Mouse (Mus musculus): ENCODE results near the gene 4933427D14Rik. TPM values are rescaled to one million over a fixed set of nuclear protein-coding genes. Genes with fewer than 3 reads are reported as not detected.

Gene 4933427D14Rik
- polyA plus RNA-seq, 1 experiment = 12.6 TPM

- H3K4me1 ChIP-seq (replicated peaks; ENCODE audit: control insufficient read depth, insufficient read depth, low read length) = no peaks in the 10 kb centered on the region
- H3K27me3 ChIP-seq (ENCODE audit: control insufficient read depth, insufficient read depth, low read length) = peaks cover 4% of the 10 kb centered on the region; the same call in 1 of the 2 replicates
- no peak overlapping the region for H3K27ac ChIP-seq (ENCODE audit: control insufficient read depth, insufficient read depth, low read length)
- no peak for DNase-seq
- no peaks in the 10 kb centered on the region for H3K36me3 ChIP-seq (ENCODE audit: control insufficient read depth, insufficient read depth, low read length)
- no peak for TF ChIP-seq POLR2A (IDR thresholded peaks at IDR 0.05; ENCODE audit: control insufficient read depth, extremely low read depth, insufficient read depth, low read length, poor library complexity)
- no peak for TF ChIP-seq CTCF (IDR thresholded peaks at IDR 0.05; ENCODE audit: borderline replicate concordance, control insufficient read depth, extremely low read depth, insufficient read depth, low read length, poor library complexity)
- 80% methylated on average over 3 of the region's 3 CpGs for WGBS
- no peak overlapping the region for H3K4me3 ChIP-seq (ENCODE audit: control insufficient read depth, insufficient read depth, low read length)
Measured at GRCm38 (mm10) chr11:72130905-72131304, 76.4 kb downstream of the 4933427D14Rik start.

GRCm38 (mm10) chr11:72130472-72130871 is 76.8 kb downstream of the 4933427D14Rik start:
- H3K36me3 ChIP-seq (ENCODE audit: control insufficient read depth, insufficient read depth, low read length) = no peaks in the 10 kb centered on the region
- 59% methylated on average over 3 of the region's 3 CpGs for WGBS
- H3K4me1 ChIP-seq (replicated peaks; ENCODE audit: control insufficient read depth, insufficient read depth, low read length) = no peaks in the 10 kb centered on the region
- no peak overlapping the region for H3K27ac ChIP-seq (ENCODE audit: control insufficient read depth, insufficient read depth, low read length)
- no peak for TF ChIP-seq POLR2A (IDR thresholded peaks at IDR 0.05; ENCODE audit: control insufficient read depth, extremely low read depth, insufficient read depth, low read length, poor library complexity)
- no peak for TF ChIP-seq CTCF (IDR thresholded peaks at IDR 0.05; ENCODE audit: borderline replicate concordance, control insufficient read depth, extremely low read depth, insufficient read depth, low read length, poor library complexity)
- H3K4me3 ChIP-seq (ENCODE audit: control insufficient read depth, insufficient read depth, low read length) = no peak overlapping the region
- DNase-seq = no peak
- peaks cover 4% of the 10 kb centered on the region; the same call in 1 of the 2 replicates for H3K27me3 ChIP-seq (ENCODE audit: control insufficient read depth, insufficient read depth, low read length)

GRCm38 (mm10) chr11:72130021-72130420 is 77.2 kb downstream of the 4933427D14Rik start:
- no peak for TF ChIP-seq CTCF (IDR thresholded peaks at IDR 0.05; ENCODE audit: borderline replicate concordance, control insufficient read depth, extremely low read depth, insufficient read depth, low read length, poor library complexity)
- TF ChIP-seq POLR2A (IDR thresholded peaks at IDR 0.05; ENCODE audit: control insufficient read depth, extremely low read depth, insufficient read depth, low read length, poor library complexity) = no peak
- DNase-seq = no peak
- Histone ChIP-seq H3K36me3 (ENCODE audit: control insufficient read depth, insufficient read depth, low read length) (no peaks in the 10 kb centered on the region), H3K4me1 (replicated peaks; ENCODE audit: control insufficient read depth, insufficient read depth, low read length) (no peaks in the 10 kb centered on the region), H3K27me3 (ENCODE audit: control insufficient read depth, insufficient read depth, low read length) (peaks cover 2% of the 10 kb centered on the region; the same call in 1 of the 2 replicates), H3K27ac (ENCODE audit: control insufficient read depth, insufficient read depth, low read length) (no peak overlapping the region), H3K4me3 (ENCODE audit: control insufficient read depth, insufficient read depth, low read length) (no peak overlapping the region)
- 27% methylated on average over 11 of the region's 11 CpGs for WGBS

- Histone ChIP-seq H3K27me3 (ENCODE audit: control insufficient read depth, insufficient read depth, low read length) (no peaks in the 10 kb centered on the region; the same call in 1 of the 2 replicates), H3K4me1 (replicated peaks; ENCODE audit: control insufficient read depth, insufficient read depth, low read length) (no peaks in the 10 kb centered on the region), H3K4me3 (ENCODE audit: control insufficient read depth, insufficient read depth, low read length) (no peak overlapping the region), H3K27ac (ENCODE audit: control insufficient read depth, insufficient read depth, low read length) (no peak overlapping the region), H3K36me3 (ENCODE audit: control insufficient read depth, insufficient read depth, low read length) (no peaks in the 10 kb centered on the region)
- WGBS = 78% methylated on average over 8 of the region's 8 CpGs
- TF ChIP-seq POLR2A (IDR thresholded peaks at IDR 0.05; ENCODE audit: control insufficient read depth, extremely low read depth, insufficient read depth, low read length, poor library complexity) = no peak
- no peak for TF ChIP-seq CTCF (IDR thresholded peaks at IDR 0.05; ENCODE audit: borderline replicate concordance, control insufficient read depth, extremely low read depth, insufficient read depth, low read length, poor library complexity)
- no peak for DNase-seq
Measured at GRCm38 (mm10) chr11:72129032-72129894, 78.0 kb downstream of the 4933427D14Rik start.

- Histone ChIP-seq H3K4me1 (replicated peaks; ENCODE audit: control insufficient read depth, insufficient read depth, low read length) (no peaks in the 10 kb centered on the region), H3K27ac (ENCODE audit: control insufficient read depth, insufficient read depth, low read length) (no peak overlapping the region), H3K27me3 (ENCODE audit: control insufficient read depth, insufficient read depth, low read length) (no peaks in the 10 kb centered on the region; the same call in 1 of the 2 replicates), H3K36me3 (ENCODE audit: control insufficient read depth, insufficient read depth, low read length) (no peaks in the 10 kb centered on the region), H3K4me3 (ENCODE audit: control insufficient read depth, insufficient read depth, low read length) (no peak overlapping the region)
- 92% methylated on average over 5 of the region's 5 CpGs for WGBS
- TF ChIP-seq CTCF (IDR thresholded peaks at IDR 0.05; ENCODE audit: borderline replicate concordance, control insufficient read depth, extremely low read depth, insufficient read depth, low read length, poor library complexity) = no peak
- no peak for TF ChIP-seq POLR2A (IDR thresholded peaks at IDR 0.05; ENCODE audit: control insufficient read depth, extremely low read depth, insufficient read depth, low read length, poor library complexity)
- no peak for DNase-seq
Measured at GRCm38 (mm10) chr11:72127450-72128189, 79.6 kb downstream of the 4933427D14Rik start.

- DNase-seq = no peak
- Histone ChIP-seq H3K4me3 (ENCODE audit: control insufficient read depth, insufficient read depth, low read length) (no peak overlapping the region), H3K36me3 (ENCODE audit: control insufficient read depth, insufficient read depth, low read length) (no peaks in the 10 kb centered on the region), H3K27me3 (ENCODE audit: control insufficient read depth, insufficient read depth, low read length) (no peaks in the 10 kb centered on the region), H3K27ac (ENCODE audit: control insufficient read depth, insufficient read depth, low read length) (no peak overlapping the region), H3K4me1 (replicated peaks; ENCODE audit: control insufficient read depth, insufficient read depth, low read length) (no peaks in the 10 kb centered on the region)
- TF ChIP-seq POLR2A (IDR thresholded peaks at IDR 0.05; ENCODE audit: control insufficient read depth, extremely low read depth, insufficient read depth, low read length, poor library complexity) (no peak), CTCF (IDR thresholded peaks at IDR 0.05; ENCODE audit: borderline replicate concordance, control insufficient read depth, extremely low read depth, insufficient read depth, low read length, poor library complexity) (no peak)
- 76% methylated on average over 3 of the region's 3 CpGs for WGBS
Measured at GRCm38 (mm10) chr11:72125781-72126180, 81.5 kb downstream of the 4933427D14Rik start.
